Mouse (Mus musculus): ENCODE measurements around the gene Cpped1.
A peak's percentile ranks its signal among the peaks of the same experiment; 100 is the strongest.

The Cpped1 gene

GRCm38 (mm10) chr16:11772318-11772717 is 136.9 kb downstream of the Cpped1 start:
- no peak for DNase-seq (ENCODE audit: low spot score in 2 of 2)

- no peak for DNase-seq (ENCODE audit: low spot score in 2 of 2)
These were observed 151.3 kb downstream of the Cpped1 start for GRCm38 (mm10) chr16:11757951-11758350.

- no peak for DNase-seq (ENCODE audit: low spot score in 2 of 2)
These were observed 151.8 kb downstream of the Cpped1 start for GRCm38 (mm10) chr16:11757471-11757870.

- DNase-seq (ENCODE audit: low spot score in 2 of 2) = peak in 1 of 2 experiments; percentile 1
These were observed 152.5 kb downstream of the Cpped1 start for GRCm38 (mm10) chr16:11756598-11757245.

- no peak for DNase-seq (ENCODE audit: low spot score in 2 of 2)
These were observed 153.8 kb downstream of the Cpped1 start for GRCm38 (mm10) chr16:11755281-11756066.

- no peak for DNase-seq (ENCODE audit: low spot score in 2 of 2)
These were observed 155.1 kb downstream of the Cpped1 start for GRCm38 (mm10) chr16:11754136-11754535.

Data from frontal cortex, postnatal 14 days (tissue).